Mouse (Mus musculus) ovary, postnatal 10 days (tissue): ENCODE measurements around the gene Mfsd14a.

Experiments
- DNase-seq: peaks from one replicate; pipeline ENCODE4 v3.0.0; 2022; ENCODE audit warnings: low spot score

The Mfsd14a gene

DNA sequence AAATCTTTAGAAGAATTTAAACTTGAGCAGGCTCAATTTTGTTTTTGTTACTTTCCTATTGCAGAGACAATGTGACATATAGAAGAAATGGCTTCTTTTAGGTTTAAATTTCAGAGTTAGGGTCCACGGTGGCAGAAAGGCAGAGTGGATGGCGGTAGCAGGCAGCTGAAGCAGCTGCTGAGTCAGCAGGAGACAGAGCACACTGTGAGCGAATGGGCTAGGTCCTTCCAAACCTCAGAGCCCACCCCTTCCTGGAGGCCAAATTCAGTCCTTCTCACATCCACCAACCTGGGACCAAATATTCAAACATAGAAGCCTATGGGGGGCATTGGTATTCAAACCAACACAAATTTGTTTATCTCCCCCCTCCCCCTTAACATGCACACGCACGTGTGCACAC, 60.7 kb downstream of the Mfsd14a start:
- no peak for DNase-seq

DNA sequence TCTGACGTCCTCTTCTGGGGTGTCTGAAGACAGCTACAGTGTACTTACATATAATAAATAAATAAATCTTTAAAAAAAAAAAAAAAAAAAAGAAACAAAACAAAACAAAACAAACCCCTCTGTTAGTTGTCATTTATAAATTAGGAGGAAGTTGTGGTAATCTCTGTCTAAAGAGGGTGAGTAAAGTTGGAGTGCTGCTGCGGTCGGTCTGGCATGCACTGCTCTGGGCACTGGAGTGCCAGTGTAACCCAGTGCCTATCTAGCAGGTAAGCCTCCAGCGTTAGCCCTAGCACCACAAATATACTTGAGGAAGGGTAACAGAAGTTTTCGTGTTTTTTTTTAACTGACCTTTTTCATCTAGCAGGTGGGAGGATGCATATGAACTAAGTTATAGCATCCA, 61.5 kb downstream of the Mfsd14a start:
- DNase-seq: no peak

DNA sequence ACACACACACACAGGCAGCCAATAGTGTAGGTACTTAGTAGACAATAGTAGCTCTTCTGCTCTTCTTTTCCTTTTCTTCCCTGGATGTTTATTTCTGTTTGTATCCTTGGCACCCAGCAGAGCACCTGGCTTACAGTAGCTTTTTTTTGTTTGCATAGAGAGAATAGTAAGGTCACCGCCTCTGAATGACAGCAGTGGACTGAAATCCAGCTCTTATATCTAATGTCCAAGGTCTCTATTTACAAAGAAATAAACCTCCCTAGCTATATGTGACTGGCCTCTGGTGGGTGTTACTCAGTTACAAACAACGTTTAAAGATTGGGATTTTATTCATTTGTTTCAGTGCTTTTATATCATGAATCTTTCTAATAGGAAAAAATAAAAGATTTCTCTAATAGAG, 62.8 kb downstream of the Mfsd14a start:
- DNase-seq: no peak

DNA sequence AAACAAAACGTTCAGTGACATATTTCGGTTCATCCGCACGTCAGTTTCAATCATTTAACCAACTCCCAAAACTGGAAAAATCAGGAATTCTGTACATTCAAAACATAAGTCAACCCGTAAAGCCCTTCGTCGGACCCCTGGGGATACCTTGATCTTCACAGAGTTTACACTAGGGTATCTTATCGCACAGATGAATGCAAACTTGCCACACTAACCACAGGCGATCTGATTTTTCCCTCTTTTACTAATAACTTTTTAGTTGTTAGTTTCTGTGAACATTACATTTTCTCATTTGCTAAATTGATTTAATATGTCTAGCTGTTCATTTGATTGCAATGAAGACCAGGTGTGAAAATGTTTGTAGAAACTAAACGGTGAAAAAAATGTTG, 66.9 kb downstream of the Mfsd14a start:
- DNase-seq: no peak

DNA sequence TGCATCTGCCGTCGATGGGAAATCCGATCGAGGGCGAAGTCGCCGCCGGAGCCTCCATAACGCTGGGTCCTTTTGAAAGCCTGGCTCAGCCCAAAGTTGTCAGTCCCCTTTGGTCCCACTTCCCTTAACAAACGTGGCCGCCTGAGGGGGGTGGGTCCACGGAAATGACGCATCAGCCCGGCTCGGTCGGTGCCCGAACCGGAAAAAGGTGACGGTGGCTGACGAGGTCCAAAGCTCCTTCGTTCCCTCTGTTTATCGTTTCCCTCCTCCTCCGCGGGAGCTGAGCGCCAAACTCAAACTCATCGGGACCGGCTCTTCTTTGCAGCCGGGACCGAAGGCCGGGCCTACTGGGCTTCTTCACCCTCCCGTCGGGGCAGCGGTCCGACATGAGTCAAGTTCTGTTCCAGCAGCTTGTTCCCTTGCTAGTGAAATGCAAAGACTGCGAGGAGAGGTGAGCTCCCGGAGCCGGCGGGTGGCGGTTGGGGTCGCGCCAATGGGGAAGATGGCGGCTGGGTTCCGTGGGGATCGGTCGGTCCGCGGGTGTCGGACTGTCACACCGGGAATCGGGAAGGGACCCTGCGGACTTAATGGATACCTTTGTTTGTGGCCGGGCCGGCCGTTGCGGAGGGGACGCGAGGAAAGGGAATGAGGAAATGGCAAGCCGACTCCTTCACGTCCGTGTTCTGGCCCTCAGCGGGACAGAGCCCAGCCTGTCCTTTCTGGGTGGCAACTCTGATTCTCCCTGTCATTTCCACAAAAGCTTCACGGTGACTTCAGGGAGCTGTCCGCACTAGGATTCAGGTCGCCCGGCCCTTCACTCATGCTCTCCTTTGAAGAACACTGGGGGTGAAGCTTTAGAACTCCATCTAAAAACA, 67.5 kb downstream of the Mfsd14a start, which contains the start of gene Sass6:
TSS of gene Sass6 (plus strand) at position 255 of the 875 bp plus-strand sequence.
- peak; percentile 98 for DNase-seq

DNA sequence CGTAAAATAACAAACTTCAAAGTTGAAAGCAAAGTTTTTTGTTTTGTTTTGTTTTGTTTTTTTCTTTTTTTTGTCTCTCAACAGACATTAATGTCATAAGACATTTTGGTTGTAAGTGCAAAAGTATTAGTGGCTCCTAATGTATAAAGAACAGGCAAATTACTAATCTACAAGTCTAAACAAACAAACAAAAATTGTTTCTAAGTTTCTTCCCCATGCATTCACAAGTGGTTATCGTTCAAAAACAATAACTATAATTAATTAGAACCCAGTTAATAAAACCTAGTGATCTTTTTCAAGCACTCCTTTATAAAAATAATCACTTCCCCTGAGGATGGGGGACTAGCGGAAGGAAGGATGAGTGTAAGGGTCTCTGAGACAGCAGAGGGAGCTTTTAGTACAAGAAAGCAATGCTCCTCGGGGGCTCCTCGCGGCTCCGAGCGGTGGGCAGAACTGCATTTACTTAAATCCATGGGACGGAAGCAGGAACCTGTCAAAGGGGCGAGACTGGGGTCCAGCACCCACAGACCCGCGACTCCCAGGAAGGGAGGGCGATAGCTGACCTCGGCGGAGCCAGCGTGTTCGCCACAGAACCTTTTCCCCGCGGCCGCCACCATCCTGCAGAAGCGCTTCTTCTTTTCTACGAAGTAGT, 68.3 kb downstream of the Mfsd14a start:
- DNase-seq: no peak

DNA sequence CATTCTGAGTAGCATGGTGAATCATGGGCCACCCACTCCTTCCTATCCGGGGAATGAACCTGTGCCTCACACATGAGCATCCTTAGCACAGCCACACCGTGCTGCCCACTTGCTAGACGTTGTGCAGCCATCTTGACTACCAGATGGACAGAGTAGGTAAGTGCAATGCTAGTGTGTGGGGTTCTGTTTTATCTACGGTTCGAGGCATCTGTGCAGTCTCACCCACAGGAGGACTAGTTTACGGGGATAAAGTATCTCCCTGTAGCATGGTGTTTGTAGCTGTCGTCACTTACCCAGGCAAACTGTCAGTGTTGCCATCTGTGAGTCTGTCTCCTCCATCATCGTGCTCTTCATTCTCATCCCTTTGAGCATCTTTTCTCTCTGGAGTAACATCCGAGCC, 80.3 kb downstream of the Mfsd14a start:
- no peak for DNase-seq
